In genomic region chr6:65380918-65381772, GRCm38 (mm10) we compare ENCODE assay signal across 9 mouse cellular contexts. TPM values are rescaled to one million over a fixed set of nuclear protein-coding genes. Genes with fewer than 3 reads are reported as not detected.
DNase-seq lines count a peak whose midpoint lies in the region; ATAC-seq lines count a peak whose summit lies in the region.
"Had no signal": no experiment of that assay in that cellular context is flagged by ENCODE, and none has a peak within 500 bp of the region (broad histone marks: within the 10 kb centered on the region; RNA-seq: fewer than 3 reads in every experiment).

Gene C130060K24Rik (plus strand): TSS chr6:65381105.

- H3K27ac ChIP-seq in lung, embryonic 15.5 days: no peak within 1 kb of the TSS
- H3K27ac ChIP-seq in hindbrain, embryonic 10.5 days: peak within 1 kb of the TSS; percentile 81
- no peak within 1 kb of the TSS for H3K27ac ChIP-seq in stomach, embryonic 16.5 days (ENCODE audit: low read length)

- H3K36me3 ChIP-seq in lung, embryonic 15.5 days: no peaks in the 10 kb centered on the region
- H3K36me3 ChIP-seq in hindbrain, embryonic 10.5 days: no peaks in the 10 kb centered on the region
- H3K36me3 ChIP-seq in stomach, embryonic 16.5 days (ENCODE audit: control insufficient read depth, insufficient read depth, low read length): no peaks in the 10 kb centered on the region

- 0 out of 2 replicates have a peak, but pooled peaks cover 4% of the 10 kb centered on the region for H3K4me1 ChIP-seq in lung, embryonic 15.5 days
- peaks cover 15% of the 10 kb centered on the region; the same call in 1 of the 2 replicates for H3K4me1 ChIP-seq in hindbrain, embryonic 10.5 days (replicated peaks)
- H3K4me1 ChIP-seq in stomach, embryonic 16.5 days (ENCODE audit: control insufficient read depth, insufficient read depth, low read length): no peaks in the 10 kb centered on the region

- no peaks in the 10 kb centered on the region for H3K9me3 ChIP-seq in lung, embryonic 15.5 days
- H3K9me3 ChIP-seq in hindbrain, embryonic 10.5 days: no peaks in the 10 kb centered on the region
- H3K9me3 ChIP-seq in stomach, embryonic 16.5 days (replicated peaks; ENCODE audit: control insufficient read depth, low read length): no peaks in the 10 kb centered on the region

- WGBS in lung, embryonic 15.5 days: 1% methylated on average over 64 of the region's 64 CpGs
- under 1% methylated on average over 64 of the region's 64 CpGs for WGBS in hindbrain, embryonic 10.5 days
- whole genome bisulfite sequencing in stomach, embryonic 16.5 days: 1% methylated on average over 64 of the region's 64 CpGs

- peak within 1 kb of the TSS; percentile 98 for H3K4me2 ChIP-seq in lung, embryonic 15.5 days
- peak within 1 kb of the TSS; percentile 97 for H3K4me2 ChIP-seq in stomach, embryonic 16.5 days (ENCODE audit: low read depth, low read length)

- H3K9ac ChIP-seq in lung, embryonic 15.5 days: peak within 1 kb of the TSS; percentile 44
- peak within 1 kb of the TSS; percentile 57 for H3K9ac ChIP-seq in stomach, embryonic 16.5 days (ENCODE audit: low read length)

- peak; percentile 59; the same call in 1 of the 2 replicates for ATAC-seq in lung, embryonic 15.5 days (ENCODE audit: borderline replicate concordance, extremely low read depth, low FRiP score, low TSS enrichment)
- peak; percentile 60 for ATAC-seq in megakaryocyte progenitor cell, adult 5-6 weeks (replicated peaks; ENCODE audit: poor library complexity)
- peak; percentile 29; the same call in 1 of the 2 replicates for ATAC-seq in stomach, embryonic 16.5 days (ENCODE audit: insufficient read depth, low FRiP score)

- H3K27me3 ChIP-seq in lung, embryonic 15.5 days: peaks cover 21% of the 10 kb centered on the region
- peaks cover 36% of the 10 kb centered on the region for H3K27me3 ChIP-seq in hindbrain, embryonic 10.5 days (ENCODE audit: insufficient read depth, poor library complexity, severe bottlenecking)
- peaks cover 6% of the 10 kb centered on the region; the same call in 1 of the 2 replicates for H3K27me3 ChIP-seq in stomach, embryonic 16.5 days (ENCODE audit: control insufficient read depth, insufficient read depth, low read length)

- H3K4me3 ChIP-seq in lung, embryonic 15.5 days: peak within 1 kb of the TSS; percentile 53
- H3K4me3 ChIP-seq in hindbrain, embryonic 10.5 days: peak within 1 kb of the TSS; percentile 68
- H3K4me3 ChIP-seq in stomach, embryonic 16.5 days (replicated peaks; ENCODE audit: low read length): peak within 1 kb of the TSS; percentile 57

- peak; percentile 1 for DNase-seq in adrenal gland, postnatal 25 days
- no peak for DNase-seq in adrenal gland, adult 8-10 months
- no peak for DNase-seq in lung, postnatal 25 days (ENCODE audit: low spot score)
- DNase-seq in hindbrain, embryonic 10.5 days (ENCODE audit: low spot score): peak; percentile 61
- DNase-seq in adrenal gland, adult (ENCODE audit: inconsistent age in 2 of 2, low spot score in 1 of 2): no peak

RNA-seq across cellular contexts. Expression of gene C130060K24Rik, which starts in this region (rescaled TPM):
- not detected in 2 replicates for total RNA-seq in adrenal gland, postnatal 25 days (2021)
- not detected for total RNA-seq in adrenal gland, adult 8-10 months (2022)
- 0.26 and 0.74 TPM in 2 replicates for polyA plus RNA-seq in lung, embryonic 15.5 days (2015; fragmentation: Nextera tagmentation; extraction: Ambion mirVana)
- polyA plus RNA-seq in hindbrain, embryonic 10.5 days (2016; fragmentation: Nextera tagmentation; extraction: Ambion mirVana): 3.2 and 4.1 TPM in 2 replicates
- not detected in 2 replicates for total RNA-seq in megakaryocyte progenitor cell, adult 5-6 weeks (2015)
- not detected in 2 replicates for total RNA-seq in megakaryocyte progenitor cell, adult 5-6 weeks (2017)
- polyA plus RNA-seq in stomach, embryonic 16.5 days (2015; fragmentation: Nextera tagmentation; extraction: Ambion mirVana): 0.07 and 0.21 TPM in 2 replicates
- polyA plus RNA-seq: spleen, adult 2 months had no signal

Comparison
In these comparisons a context has a peak if more than half of its experiments do, and no peak if none do; other contexts are left out.
1. Peak in DNase-seq in adrenal gland, postnatal 25 days; RNA of the gene not detected or under 1 TPM.
2. Peak in ATAC-seq, H3K4me3 ChIP-seq, H3K9ac ChIP-seq and H3K4me2 ChIP-seq in lung, embryonic 15.5 days; RNA of the gene not detected or under 1 TPM.
3. Peak in ATAC-seq in megakaryocyte progenitor cell, adult 5-6 weeks; RNA of the gene not detected or under 1 TPM.
4. Peak in ATAC-seq, H3K4me3 ChIP-seq, H3K9ac ChIP-seq and H3K4me2 ChIP-seq in stomach, embryonic 16.5 days; RNA of the gene not detected or under 1 TPM.